Mouse (Mus musculus) frontal cortex, postnatal 36 days (tissue): ENCODE measurements at regions not wholly inside any gene's neighbourhood (a gene's known extent, or its start where the extent isn't known, plus 50 kb on each side); places are given as distances from the start of the nearest gene placed in this dataset.
"Not testable (repeated sequence)": the region's sequence is repeated elsewhere in the genome, so short reads cannot be mapped to it uniquely, and the experiment has no call there.

ENCODE experiments used
- DNase-seq, 2 experiments: peaks; one replicate each; pipeline ENCODE4 v3.0.0; 2022; ENCODE audit warnings: low spot score in 2 of 2

GRCm38 (mm10) chr14:108828668-108829067, 85.3 kb downstream of the Slitrk1 start:
- no peak for DNase-seq

DNA sequence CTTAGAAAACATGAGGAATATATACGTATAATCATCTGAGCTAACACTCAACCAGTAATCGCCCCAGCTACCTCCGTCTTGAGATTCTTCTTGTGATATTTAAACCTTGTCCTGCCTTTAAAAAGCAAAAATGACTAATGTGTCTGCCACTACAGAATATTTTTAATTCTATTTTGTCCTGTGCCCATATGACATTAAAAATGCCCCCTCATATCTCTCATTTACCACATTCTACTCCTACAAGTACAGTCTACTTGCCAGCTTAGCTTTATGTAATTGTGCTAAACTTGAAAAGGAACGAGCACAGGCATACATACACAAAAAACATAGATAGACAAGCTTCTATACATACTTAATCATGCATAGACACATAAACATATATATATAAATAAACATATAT, 92.4 kb downstream of the Slitrk1 start:
- DNase-seq, result no peak

DNA sequence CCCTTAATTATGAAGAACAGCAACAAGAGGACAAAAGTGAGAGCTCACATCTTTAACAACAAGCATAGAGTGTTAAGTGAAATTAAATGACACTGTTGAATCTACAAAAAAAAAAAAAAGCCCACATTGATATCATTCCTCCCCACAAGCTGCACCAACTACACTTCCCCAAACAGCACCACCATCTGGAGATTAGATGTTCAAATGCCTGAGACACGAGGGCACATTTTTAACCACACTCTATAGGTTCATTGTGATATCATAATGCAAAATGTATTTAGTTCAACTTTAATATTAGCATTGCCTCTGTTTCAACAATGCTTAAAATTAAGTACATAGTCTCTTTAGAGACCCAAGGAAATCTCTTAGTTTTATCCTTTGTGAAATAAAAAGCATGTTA, 94.6 kb downstream of the Slitrk1 start:
- DNase-seq, result no peak

DNA sequence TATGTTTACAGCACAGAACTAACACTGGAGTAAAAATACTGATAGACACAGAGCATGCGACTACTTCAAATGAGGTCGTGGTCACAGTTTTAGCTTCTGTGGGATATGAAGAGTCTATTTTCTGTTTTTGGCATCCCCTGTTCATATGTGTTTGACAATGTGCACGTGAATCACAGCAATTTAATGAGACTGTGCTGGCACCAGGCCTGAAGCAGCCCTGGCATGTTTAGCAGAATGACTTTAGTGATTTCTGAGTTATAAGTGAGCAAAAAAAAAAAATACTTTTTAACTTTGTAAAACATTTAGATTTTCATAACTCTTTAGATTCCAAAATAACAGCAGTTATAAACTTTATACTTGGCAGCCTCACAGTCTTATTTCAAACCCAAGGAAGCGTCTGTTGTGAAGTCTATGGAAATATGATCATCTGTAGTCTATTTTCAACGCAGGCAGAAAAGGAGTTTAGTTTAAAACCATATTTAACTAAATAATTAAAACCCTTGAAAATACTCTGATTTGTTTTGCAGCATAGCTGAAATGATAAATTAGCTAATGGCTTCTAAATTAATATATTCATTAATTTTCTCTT, 108.5 kb downstream of the Slitrk1 start:
- peak; percentile 13 to 64 for DNase-seq

GRCm38 (mm10) chr14:108798884-108799283, 115.1 kb downstream of the Slitrk1 start:
- DNase-seq, result no peak

GRCm38 (mm10) chr14:108792445-108792844, 121.5 kb downstream of the Slitrk1 start:
- DNase-seq, result no peak

- peak; percentile 65 to 84 for DNase-seq
These were observed 122.7 kb downstream of the Slitrk1 start for GRCm38 (mm10) chr14:108791296-108791695.

DNA sequence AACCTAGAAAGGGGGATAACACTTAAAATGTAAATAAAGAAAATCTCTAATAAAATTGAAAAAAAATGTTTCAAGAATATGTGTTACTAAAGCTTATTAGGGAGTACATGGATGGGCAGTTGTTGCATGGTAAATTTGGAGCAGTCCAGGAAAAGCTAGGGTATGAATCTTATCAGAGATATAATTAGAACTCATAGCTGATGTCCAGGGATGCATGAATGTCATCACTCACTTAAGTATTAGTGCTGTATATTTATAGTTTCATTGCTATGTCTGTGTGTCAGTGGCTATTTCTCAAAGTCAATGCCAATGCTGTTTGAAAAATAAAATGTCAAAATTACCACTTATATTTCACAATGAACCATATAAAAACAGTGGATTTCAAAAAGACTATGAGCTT, 165.2 kb downstream of the Slitrk1 start:
- DNase-seq, result no peak

DNA sequence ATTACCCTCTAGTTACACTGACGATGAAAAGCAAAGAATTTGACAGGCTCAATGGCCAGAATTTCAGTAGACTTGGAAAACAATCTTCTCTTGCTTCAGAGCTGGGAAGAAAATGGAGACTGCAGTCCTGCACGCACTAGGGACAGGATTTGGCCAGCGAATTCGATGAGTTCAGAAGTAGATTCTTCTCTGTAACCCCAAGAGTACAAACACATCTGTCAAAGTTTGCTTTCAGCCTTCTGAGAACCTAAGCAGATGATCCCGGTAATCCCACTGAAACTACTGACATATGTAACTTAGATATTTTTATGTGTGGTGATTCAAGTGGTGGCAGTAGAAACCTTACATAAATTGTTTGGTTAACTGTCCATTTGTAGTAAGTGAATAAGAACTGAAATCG, 202.1 kb downstream of the Slitrk1 start:
- DNase-seq, result no peak

DNA sequence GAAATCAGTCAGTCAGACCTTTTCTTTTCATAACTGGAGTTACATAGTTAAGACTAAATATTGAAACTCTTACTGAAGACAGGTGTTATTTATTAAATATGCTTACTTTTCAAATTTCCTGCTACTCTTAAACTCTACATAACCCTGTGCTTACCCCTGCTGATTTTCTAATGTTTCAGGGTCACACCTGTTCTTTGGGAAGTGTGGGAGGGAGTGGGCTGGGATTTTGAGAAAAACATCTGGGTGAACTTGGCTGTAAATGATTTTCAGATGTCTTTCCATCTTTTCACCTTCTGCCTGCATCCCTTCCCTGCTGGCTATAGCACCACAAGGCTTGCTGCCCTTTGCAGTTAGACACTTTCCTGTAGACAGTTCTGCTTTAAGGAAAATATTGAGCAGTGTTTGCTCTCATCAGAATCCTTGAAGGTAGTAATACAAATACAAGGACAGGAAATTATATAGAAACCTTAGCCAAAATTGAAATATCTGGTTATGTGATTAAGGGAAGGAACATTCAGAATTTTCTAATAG, 204.8 kb downstream of the Slitrk1 start:
- no peak for DNase-seq

GRCm38 (mm10) chr14:108704662-108705061, 209.3 kb downstream of the Slitrk1 start:
- not testable (repeated sequence) for DNase-seq

DNA sequence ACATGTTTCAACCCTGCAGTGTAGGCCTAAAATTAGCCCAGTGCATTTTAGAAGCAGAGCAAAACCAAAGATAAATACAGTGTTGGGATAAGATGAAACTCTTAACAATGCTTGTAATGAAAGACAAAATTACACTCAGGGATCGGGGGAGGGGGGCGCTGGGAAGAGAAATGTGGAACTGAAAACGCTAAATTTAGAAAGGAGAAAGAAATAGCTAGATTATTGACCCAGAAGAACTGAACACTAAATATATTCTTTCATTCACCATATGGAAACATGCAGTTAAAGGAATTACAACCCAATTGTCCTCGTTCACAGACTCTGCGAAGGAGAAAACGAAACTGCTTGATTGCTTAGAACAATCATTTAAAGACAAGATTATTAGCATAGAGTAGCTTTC, 249.1 kb downstream of the Slitrk1 start:
- DNase-seq, result peak in 1 of 2 experiments; percentile 9

DNA sequence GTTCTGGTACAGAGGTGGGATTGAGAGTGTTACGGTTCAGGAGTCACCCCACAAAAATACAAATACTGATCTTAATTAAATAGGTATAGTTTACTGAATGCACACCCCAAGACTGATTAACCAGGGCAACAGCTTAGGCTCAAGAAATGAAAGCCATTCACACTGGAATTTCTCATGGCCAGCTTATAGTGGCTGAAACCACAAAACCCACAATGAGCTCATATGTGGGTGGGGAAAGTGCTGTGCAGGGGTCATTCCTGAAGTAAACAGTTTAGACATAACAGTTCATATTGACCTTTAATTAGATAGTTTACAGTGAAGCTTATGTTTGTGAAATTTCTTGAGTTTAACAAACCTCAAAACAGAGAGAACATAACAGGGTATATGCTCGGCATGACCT, 275.7 kb downstream of the Slitrk1 start:
- no peak for DNase-seq

- no peak for DNase-seq
These were observed 278.7 kb downstream of the Slitrk1 start for GRCm38 (mm10) chr14:108635266-108635665.

DNA sequence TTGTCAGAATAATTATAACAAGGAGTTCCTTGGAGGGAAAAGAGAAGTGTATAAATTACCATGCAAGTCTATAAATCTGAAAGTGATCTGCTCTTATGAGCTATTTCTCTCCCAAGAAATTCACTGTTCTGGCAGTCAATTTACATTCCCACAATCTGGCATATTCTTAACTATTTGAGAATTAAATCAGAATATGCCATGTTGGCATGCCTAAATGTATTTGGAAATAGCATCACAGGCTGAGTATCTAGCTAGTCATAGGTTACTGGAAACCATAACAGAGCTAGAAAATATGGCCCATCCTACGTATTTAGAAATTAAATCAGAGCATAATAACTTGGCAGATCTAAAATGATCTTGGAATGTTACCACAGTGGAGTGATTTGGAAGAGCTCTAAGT, 303.9 kb downstream of the Slitrk1 start:
- no peak for DNase-seq
